Mouse (Mus musculus): ENCODE results near the gene Gm37240. TPM values are rescaled to one million over a fixed set of nuclear protein-coding genes. Genes with fewer than 3 reads are reported as not detected.

Gm37240 gene
- total RNA-seq, 2 experiments from 2014 or later, result 0.27 to 1.1 TPM

DNA sequence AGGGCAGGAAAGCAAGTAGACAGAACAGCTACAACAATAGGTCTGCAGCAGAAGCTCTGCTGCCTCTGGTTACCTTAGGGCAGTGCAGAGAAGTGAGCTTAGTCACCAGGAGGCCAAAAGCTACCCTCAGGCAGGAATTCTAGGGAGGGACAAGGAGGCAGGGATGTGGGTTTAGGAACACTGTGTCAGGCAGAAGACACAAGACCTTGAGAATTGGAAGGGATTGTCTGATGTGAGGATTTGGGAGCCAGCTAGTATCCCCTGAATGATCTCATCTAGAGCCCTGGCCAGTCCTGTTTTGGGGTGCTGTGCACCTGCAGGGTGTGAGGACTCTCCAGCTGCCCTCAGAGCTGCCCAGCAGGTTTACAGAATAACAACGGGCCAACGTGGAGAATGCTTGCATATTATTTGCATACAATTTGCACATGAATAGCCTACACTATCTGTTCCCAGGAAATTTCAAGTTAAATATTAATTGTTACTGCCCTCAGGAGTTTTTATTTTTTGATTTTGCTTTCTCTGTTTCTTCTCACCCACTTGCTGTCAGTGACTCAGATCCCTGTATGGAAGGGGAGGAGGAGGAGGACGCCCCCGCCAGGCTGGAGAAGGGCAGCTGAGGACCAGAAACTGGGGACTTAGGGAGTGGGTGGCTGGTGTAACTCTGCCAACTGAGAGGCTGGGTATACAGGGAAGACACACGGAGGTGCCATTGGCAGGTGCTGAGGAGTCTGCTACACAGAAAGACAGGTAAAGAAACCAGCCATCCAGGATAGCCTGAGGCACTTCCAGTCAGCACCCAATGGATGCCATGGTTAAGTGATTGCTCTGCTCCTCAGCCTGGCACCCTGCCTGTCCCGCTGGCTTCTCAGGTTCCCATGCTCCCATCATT, 862.3 kb downstream of the Gm37240 start:
- Histone ChIP-seq H3K27ac (peak overlapping the region; percentile 86), H3K4me3 (no peak overlapping the region)
- intact Hi-C loops (cut with DNase I), result loop anchor here (2.0 to 10.0 kb wide), 5 partner anchors 120 to 640 kb away; partner anchors contain the start of gene Gatb
- no peak for TF ChIP-seq CTCF (IDR thresholded peaks at IDR 0.05)
- DNase-seq (ENCODE audit: extremely low spot score in 1 of 2, low spot score in 2 of 2), result peak; percentile 69 to 75

DNA sequence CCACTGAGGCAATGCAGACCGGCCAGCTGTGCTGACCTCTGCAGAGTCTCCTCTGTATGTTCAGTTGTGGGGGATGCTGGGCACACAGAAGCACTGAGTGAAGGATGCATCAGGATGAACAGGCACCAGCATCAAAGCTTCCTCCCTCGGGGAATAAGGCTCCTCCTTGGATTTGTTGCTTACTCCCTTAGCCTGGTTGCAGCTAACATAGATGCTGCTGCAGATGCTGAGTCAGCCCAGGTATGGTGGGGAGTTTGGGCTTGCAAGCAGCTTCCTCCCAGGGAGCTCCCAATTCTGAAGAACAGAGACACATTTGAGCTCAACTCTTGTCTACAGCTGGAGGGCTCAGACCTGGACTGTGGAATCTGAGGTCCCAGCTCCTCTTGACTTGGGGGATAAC, 863.1 kb downstream of the Gm37240 start:
- peak overlapping the region; percentile 86 for H3K27ac ChIP-seq
- no peak for DNase-seq (ENCODE audit: extremely low spot score in 1 of 2, low spot score in 2 of 2)
- no peak for TF ChIP-seq CTCF (IDR thresholded peaks at IDR 0.05)
- intact Hi-C loops (cut with DNase I), result loop anchor here (2.0 to 10.0 kb wide), 5 partner anchors 121 to 641 kb away; partner anchors contain the start of gene Gatb
- no peak overlapping the region for H3K4me3 ChIP-seq

DNA sequence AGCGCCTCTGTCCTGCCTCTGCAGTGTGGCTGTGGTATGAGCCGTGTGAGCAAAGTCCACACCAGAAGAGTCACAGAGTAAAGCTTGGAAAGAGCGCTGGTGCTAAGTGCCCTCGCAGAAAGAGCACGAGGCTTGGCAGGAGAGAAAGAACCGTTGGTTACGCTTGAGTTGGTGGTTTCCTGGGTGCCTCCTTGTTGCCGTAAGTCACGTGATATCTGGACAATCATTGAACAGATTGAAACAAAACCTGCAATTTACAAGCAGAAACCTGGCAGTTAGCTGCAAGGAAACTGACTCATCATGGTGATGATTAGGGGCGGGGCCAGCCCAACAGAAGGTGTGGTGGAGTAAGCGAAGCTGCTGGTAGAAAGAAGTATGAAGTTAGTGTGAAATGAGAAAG, 864.5 kb downstream of the Gm37240 start:
- DNase-seq (ENCODE audit: extremely low spot score in 1 of 2, low spot score in 2 of 2), result no peak
- TF ChIP-seq CTCF (IDR thresholded peaks at IDR 0.05), result no peak
- intact Hi-C loops (cut with DNase I), result loop anchor here (5.0 to 10.0 kb wide), 3 partner anchors 165 to 642 kb away; partner anchors contain the start of gene Gatb
- H3K27ac ChIP-seq, result peak overlapping the region; percentile 86
- H3K4me3 ChIP-seq, result no peak overlapping the region

DNA sequence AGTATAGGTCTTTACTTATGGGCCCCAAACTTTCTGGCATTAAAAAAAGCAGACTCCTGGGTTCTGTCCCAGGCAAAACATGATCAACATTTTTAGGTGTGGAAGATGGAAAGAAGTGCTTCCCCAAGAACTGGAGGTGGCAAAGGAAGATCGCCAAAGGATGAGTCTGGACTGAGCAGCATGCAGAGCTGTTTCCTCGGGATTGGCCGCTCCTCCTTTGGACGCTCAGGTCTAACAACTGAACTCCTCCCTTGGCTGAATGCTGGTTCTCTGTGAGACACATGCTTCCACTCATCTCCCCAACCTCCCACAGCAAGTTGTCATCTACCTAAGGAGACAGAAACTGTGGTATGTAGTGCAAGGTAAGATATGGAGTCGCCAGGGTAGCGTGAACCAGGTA, 865.5 kb downstream of the Gm37240 start:
- H3K27ac ChIP-seq, result peak overlapping the region; percentile 86
- DNase-seq (ENCODE audit: extremely low spot score in 1 of 2, low spot score in 2 of 2), result no peak

DNA sequence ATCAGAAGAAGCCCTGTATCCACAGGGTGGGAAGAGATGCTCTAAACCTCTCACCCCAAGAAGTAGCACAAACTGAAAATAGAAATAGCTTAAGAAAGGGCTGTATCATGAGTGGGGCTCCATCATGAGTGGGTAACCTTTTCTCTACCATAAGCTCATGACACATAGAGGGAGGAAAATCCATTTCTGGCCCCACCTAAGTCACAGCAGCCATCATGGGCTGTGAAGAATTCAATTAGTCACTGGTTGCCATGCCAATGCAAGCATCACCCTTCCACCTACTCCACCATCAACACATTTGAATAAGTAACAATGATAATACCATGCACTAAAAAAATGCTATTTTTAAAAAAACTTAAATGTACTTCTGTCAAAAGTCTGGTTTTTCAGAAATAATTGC, 867.2 kb downstream of the Gm37240 start:
- intact Hi-C loops (cut with DNase I), result loop anchor here (1.0 to 10.0 kb wide), 6 partner anchors 35 to 645 kb away; partner anchors contain the start of gene Gatb
- no peak for TF ChIP-seq CTCF (IDR thresholded peaks at IDR 0.05)
- Histone ChIP-seq H3K27ac (peak overlapping the region; percentile 86), H3K4me3 (no peak overlapping the region)
- DNase-seq (ENCODE audit: extremely low spot score in 1 of 2, low spot score in 2 of 2), result peak in 1 of 2 experiments; percentile 48

More for the DNA sequence above, 865.5 kb downstream of the Gm37240 start:
- intact Hi-C loops (cut with DNase I), result loop anchor here (2.0 to 10.0 kb wide), 4 partner anchors 165 to 643 kb away; partner anchors contain the start of gene Gatb
- no peak for TF ChIP-seq CTCF (IDR thresholded peaks at IDR 0.05)
- H3K4me3 ChIP-seq, result no peak overlapping the region

DNA sequence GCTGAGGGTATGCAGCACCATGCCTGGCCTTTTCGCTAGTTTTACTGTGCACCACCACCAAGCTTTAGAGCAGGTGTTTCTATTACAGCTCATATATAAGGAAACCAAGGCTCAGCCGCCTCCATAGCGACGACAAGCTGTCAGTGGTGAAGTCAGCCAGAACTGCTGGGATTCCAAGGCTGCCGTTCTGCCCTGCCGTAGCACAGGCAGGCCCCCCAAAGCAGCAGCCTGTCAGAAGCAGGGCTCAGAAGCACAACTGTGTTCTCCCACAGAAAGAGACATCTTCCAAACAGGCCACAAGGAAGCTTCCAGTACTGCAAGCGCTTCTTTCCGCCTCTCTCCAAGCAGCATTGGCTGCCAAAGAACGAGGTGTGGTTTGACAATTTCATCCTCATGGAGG, 871.7 kb downstream of the Gm37240 start:
- no peak overlapping the region for H3K4me3 ChIP-seq
- TF ChIP-seq CTCF (IDR thresholded peaks at IDR 0.05), result peak; percentile 7
- H3K27ac ChIP-seq, result peak overlapping the region; percentile 93
- DNase-seq (ENCODE audit: extremely low spot score in 1 of 2, low spot score in 2 of 2), result peak; percentile 67 to 72
- intact Hi-C loops (cut with DNase I), result loop anchor here (2.0 kb wide), 1 partner anchor 29 kb away; no protein-coding TSS in a partner anchor

DNA sequence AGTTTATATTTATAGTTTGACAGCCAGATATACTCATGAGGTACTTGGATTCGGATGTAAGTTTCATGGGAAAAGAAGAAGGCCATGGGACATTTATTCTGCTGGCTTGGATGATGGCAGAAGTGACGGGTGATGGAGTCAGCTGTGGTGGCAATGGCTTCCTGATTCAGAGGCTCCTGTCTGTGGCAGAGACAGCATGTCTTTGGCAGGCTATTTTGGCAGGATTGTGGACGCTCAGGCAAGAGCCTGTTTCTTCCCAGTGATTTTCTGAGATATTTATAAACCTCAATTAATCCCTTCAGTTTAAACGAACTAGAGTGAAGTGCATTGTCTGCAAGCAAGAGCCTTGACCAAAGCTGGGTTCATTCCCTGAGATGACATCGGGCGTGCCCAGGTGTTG, 874.4 kb downstream of the Gm37240 start:
- no peak overlapping the region for H3K4me3 ChIP-seq
- DNase-seq (ENCODE audit: extremely low spot score in 1 of 2, low spot score in 2 of 2), result no peak
- intact Hi-C loops (cut with DNase I), result no loop called here
- peak overlapping the region; percentile 93 for H3K27ac ChIP-seq
- TF ChIP-seq CTCF (IDR thresholded peaks at IDR 0.05), result no peak

DNA sequence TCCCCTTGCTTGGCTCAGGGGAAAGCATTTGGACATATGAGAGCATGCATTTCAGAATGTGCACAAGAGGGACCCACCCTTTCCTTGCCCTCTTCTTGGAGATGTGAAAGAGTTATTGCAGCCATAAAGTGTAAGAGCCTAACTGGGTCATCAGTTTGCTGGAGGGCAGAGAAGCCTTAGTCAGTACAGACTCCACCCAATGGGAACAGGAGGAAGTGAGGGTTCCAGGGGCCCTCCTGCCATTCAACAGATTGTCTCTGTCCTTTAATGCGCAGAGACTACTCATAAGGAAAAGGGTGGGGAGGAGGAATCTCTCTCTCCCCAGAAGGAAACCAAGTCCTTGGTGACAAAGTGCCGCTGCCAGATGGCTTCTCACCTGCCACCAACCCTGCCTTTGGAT, 882.1 kb downstream of the Gm37240 start:
- no peak for TF ChIP-seq CTCF (IDR thresholded peaks at IDR 0.05)
- no peak overlapping the region for H3K4me3 ChIP-seq
- intact Hi-C loops (cut with DNase I), result no loop called here
- H3K27ac ChIP-seq, result no peak overlapping the region
- no peak for DNase-seq (ENCODE audit: extremely low spot score in 1 of 2, low spot score in 2 of 2)

DNA sequence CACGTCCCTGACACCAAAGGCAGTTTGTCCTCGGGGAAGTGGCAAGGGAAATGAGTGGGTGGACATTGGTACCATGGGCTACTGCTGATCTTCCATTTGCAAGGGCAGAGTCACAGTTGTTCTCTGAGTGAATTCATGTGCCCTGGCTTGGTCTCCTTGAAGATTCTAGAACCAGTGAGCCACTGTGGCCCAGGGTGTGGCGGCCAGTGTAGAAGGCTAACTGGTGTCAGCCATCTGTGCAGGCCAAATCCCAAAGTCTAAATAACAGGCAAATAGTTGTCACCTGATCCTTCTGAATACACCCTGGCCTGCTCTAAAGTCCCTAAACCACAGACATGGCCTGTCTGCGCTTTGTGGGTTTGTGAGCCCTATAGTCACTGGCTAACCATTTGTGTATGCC, 898.4 kb downstream of the Gm37240 start:
- intact Hi-C loops (cut with DNase I), result no loop called here
- TF ChIP-seq CTCF (IDR thresholded peaks at IDR 0.05), result no peak
- no peak for DNase-seq (ENCODE audit: extremely low spot score in 1 of 2, low spot score in 2 of 2)
- H3K27ac ChIP-seq, result no peak overlapping the region; the same call in 1 of the 2 replicates
- H3K4me3 ChIP-seq, result no peak overlapping the region

DNA sequence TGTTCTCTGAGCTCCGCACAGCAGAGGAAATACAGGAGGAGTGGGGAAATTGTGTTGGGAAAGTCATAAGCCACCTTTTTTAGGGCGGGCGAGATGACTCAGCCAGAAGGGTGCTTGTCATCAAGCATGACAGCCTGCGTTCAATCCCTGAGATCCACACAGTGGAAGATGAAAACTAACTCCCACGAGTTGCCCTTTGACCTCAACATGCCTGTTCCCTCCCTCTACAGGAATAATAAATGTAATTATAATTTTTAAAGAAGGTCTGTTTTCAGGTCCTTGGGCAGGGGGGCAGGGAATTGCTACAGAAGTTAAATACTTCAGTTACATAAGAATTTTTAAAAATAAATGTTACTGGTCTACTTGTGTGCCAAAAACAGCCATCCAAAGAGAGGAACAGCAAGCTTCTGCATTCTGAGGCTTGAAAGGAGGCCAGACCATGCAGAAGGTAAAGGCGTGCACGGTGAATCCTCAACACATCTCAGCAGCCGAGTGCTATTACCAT, 902.1 kb downstream of the Gm37240 start:
- H3K4me3 ChIP-seq, result no peak overlapping the region
- peak overlapping the region; percentile 91 for H3K27ac ChIP-seq
- intact Hi-C loops (cut with DNase I), result loop anchor here (1.0 to 2.0 kb wide), 6 partner anchors 35 to 536 kb away; no protein-coding TSS in a partner anchor
- peak; percentile 57 to 68 for DNase-seq (ENCODE audit: extremely low spot score in 1 of 2, low spot score in 2 of 2)
- TF ChIP-seq CTCF (IDR thresholded peaks at IDR 0.05), result no peak

DNA sequence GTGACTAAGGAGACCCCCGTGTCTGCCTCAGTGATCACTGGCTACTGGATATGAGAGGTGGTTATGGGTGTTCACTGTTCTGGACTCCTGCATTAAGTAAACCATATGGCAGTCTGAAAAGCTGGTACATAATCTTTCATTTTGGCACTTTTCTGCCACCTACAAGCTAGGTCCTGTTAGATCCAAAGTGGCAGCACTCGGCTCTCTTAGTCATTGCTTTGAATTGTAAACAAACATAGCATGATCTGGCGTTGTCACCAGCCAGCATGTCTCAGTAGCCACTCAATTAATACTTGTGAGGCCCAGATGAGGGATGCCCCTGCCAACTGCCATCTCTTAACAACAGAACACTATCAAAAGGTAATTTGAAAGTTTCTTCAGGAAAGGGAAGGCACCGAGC, 904.6 kb downstream of the Gm37240 start:
- no peak for TF ChIP-seq CTCF (IDR thresholded peaks at IDR 0.05)
- Histone ChIP-seq H3K27ac (peak overlapping the region; percentile 82), H3K4me3 (no peak overlapping the region)
- DNase-seq (ENCODE audit: extremely low spot score in 1 of 2, low spot score in 2 of 2), result no peak
- intact Hi-C loops (cut with DNase I), result no loop called here

DNA sequence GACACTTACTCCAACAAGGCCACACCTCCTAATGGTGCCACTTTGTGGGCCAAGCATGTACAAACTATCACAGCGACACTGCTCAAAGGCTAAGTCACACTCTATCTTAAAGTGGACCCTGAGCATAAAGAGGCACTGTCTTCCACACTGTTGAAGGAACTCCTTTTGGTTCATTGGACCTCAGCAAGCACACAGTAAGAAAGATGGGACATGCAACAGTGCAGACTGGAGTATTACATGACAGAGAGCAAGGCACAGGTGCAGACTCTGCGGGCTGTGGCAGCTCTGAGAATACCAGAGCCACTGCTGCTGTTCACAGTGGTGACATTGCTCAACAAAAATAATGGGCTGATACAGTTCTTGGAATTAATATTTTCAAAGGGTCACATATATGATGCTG, 907.2 kb downstream of the Gm37240 start:
- Histone ChIP-seq H3K4me3 (no peak overlapping the region), H3K27ac (peak overlapping the region; percentile 33; the same call in 1 of the 2 replicates)
- TF ChIP-seq CTCF (IDR thresholded peaks at IDR 0.05), result no peak
- intact Hi-C loops (cut with DNase I), result no loop called here
- DNase-seq (ENCODE audit: extremely low spot score in 1 of 2, low spot score in 2 of 2), result no peak
